Mouse (Mus musculus) testis, adult 2 months (tissue): ENCODE results near the gene Adprhl2.

ENCODE experiments used
- CTCF ChIP-seq: fragments of 200-500 bp; IDR thresholded peaks from 2 replicates; pipeline ENCODE4 v1.5.1; 2012; ENCODE audit warnings: low read depth, mild to moderate bottlenecking, inconsistent platforms, low read length, moderate library complexity; ENCODE audit not compliant: control insufficient read depth, insufficient read depth, insufficient replicate concordance
- POLR2A ChIP-seq: fragments of 200-500 bp; IDR thresholded peaks from 2 replicates; pipeline ENCODE4 v1.6.1; 2012; ENCODE audit warnings: low read depth, mild to moderate bottlenecking, inconsistent platforms, low read length, moderate library complexity; ENCODE audit not compliant: control insufficient read depth

DNA sequence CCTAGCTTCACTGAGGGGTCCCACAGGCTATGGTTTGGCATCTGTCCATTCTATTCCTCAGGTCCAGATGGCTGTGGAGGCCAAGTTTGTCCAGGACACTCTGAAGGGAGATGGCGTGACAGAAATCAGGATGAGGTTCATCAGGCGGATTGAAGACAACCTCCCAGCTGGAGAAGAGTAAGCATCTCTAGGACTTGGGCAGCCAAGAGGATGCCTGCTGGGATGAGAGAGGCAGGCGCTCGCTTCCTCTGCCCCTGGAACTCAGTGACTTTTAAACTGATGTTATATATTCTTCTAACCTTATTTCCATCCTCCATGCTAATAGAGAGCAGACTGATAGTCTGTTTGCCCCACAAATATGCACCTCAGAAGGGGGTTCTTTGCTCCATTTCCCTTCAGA is 46.4 kb downstream of the Adprhl2 start:
- no peak for TF ChIP-seq CTCF
- TF ChIP-seq POLR2A = no peak
